8 mouse cellular contexts compared by ENCODE assay signal in genomic region chr4:43561436-43561996, GRCm38 (mm10). TPM values are rescaled to one million over a fixed set of nuclear protein-coding genes. Genes with fewer than 3 reads are reported as not detected.
DNase-seq lines count a peak whose midpoint lies in the region; ATAC-seq and TF ChIP-seq lines count a peak whose summit lies in the region.

No protein-coding gene starts in this region.

- peak overlapping the region; percentile 78 for H3K4me2 ChIP-seq in heart, embryonic 15.5 days
- H3K4me2 ChIP-seq in forebrain, embryonic 15.5 days (replicated peaks) = peak overlapping the region; percentile 73
- peak overlapping the region; percentile 89 for H3K4me2 ChIP-seq in liver, embryonic 16.5 days (ENCODE audit: low read depth, low read length)

- no peaks in the 10 kb centered on the region for H3K9me3 ChIP-seq in heart, embryonic 15.5 days (replicated peaks)
- no peaks in the 10 kb centered on the region for H3K9me3 ChIP-seq in G1E (replicated peaks)
- H3K9me3 ChIP-seq in forebrain, embryonic 15.5 days = no peaks in the 10 kb centered on the region
- no peaks in the 10 kb centered on the region for H3K9me3 ChIP-seq in liver, embryonic 16.5 days (replicated peaks; ENCODE audit: control insufficient read depth, low read length)

- 2% methylated on average over 16 of the region's 16 CpGs for WGBS in heart, embryonic 15.5 days
- WGBS in forebrain, embryonic 15.5 days = 2% methylated on average over 16 of the region's 16 CpGs
- under 1% methylated on average over 16 of the region's 16 CpGs for WGBS in liver, embryonic 16.5 days (ENCODE audit: insufficient replicate concordance)

- intact Hi-C loops in heart, postnatal 14 days (cut with DNase I) = no loop called here

- DNase-seq in heart, postnatal 14 days = no peak
- peak; percentile 43 for DNase-seq in G1E (ENCODE audit: low spot score)
- DNase-seq in urinary bladder, adult 2 months (ENCODE audit: low spot score) = no peak
- DNase-seq in layer of hippocampus, adult 9-11 months = no peak
- DNase-seq in cerebellum, adult 11 months = no peak

- H3K27me3 ChIP-seq in heart, embryonic 15.5 days = no peaks in the 10 kb centered on the region
- H3K27me3 ChIP-seq in G1E (ENCODE audit: insufficient read depth, low read length) = no peaks in the 10 kb centered on the region
- no peaks in the 10 kb centered on the region for H3K27me3 ChIP-seq in forebrain, embryonic 15.5 days
- H3K27me3 ChIP-seq in liver, embryonic 16.5 days (ENCODE audit: control insufficient read depth, insufficient read depth, low read depth, low read length) = no peaks in the 10 kb centered on the region

- ATAC-seq in heart, embryonic 15.5 days (replicated peaks; ENCODE audit: insufficient number of reproducible peaks, insufficient read depth, low FRiP score, low read depth) = no peak
- ATAC-seq in G1E (ENCODE audit: extremely low read depth, insufficient number of reproducible peaks, low FRiP score, poor library complexity, severe bottlenecking) = no peak
- peak; percentile 39; the same call in 1 of the 2 replicates for ATAC-seq in forebrain, embryonic 15.5 days (replicated peaks)
- ATAC-seq in liver, embryonic 16.5 days (ENCODE audit: low read depth) = peak; percentile 62

- H3K4me1 ChIP-seq in heart, embryonic 15.5 days (replicated peaks) = peaks cover 57% of the 10 kb centered on the region
- H3K4me1 ChIP-seq in G1E (ENCODE audit: insufficient read depth, low read depth, low read length) = peaks cover 67% of the 10 kb centered on the region
- H3K4me1 ChIP-seq in forebrain, embryonic 15.5 days = peaks cover 53% of the 10 kb centered on the region
- peaks cover 55% of the 10 kb centered on the region for H3K4me1 ChIP-seq in liver, embryonic 16.5 days (ENCODE audit: control insufficient read depth, low read depth, low read length)

- TF ChIP-seq CTCF in G1E (IDR thresholded peaks at IDR 0.05; ENCODE audit: low read depth, low read length) = no peak

- H3K27ac ChIP-seq in heart, embryonic 15.5 days = peak overlapping the region; percentile 99
- H3K27ac ChIP-seq in forebrain, embryonic 15.5 days (replicated peaks) = peak overlapping the region; percentile 97
- peak overlapping the region; percentile 100 for H3K27ac ChIP-seq in liver, embryonic 16.5 days (ENCODE audit: low read length)

- H3K36me3 ChIP-seq in heart, embryonic 15.5 days = peaks cover 23% of the 10 kb centered on the region
- peaks cover 68% of the 10 kb centered on the region for H3K36me3 ChIP-seq in G1E (replicated peaks)
- peaks cover 20% of the 10 kb centered on the region for H3K36me3 ChIP-seq in forebrain, embryonic 15.5 days
- H3K36me3 ChIP-seq in liver, embryonic 16.5 days (ENCODE audit: control insufficient read depth, insufficient read depth) = peaks cover 24% of the 10 kb centered on the region

- peak overlapping the region; percentile 73 for H3K4me3 ChIP-seq in heart, embryonic 15.5 days
- H3K4me3 ChIP-seq in G1E (ENCODE audit: low read depth, low read length) = peak overlapping the region; percentile 82
- peak overlapping the region; percentile 90 for H3K4me3 ChIP-seq in forebrain, embryonic 15.5 days
- peak overlapping the region; percentile 92 for H3K4me3 ChIP-seq in liver, embryonic 16.5 days (ENCODE audit: low read depth, low read length)

- H3K9ac ChIP-seq in heart, embryonic 15.5 days = peak overlapping the region; percentile 94
- peak overlapping the region; percentile 95 for H3K9ac ChIP-seq in forebrain, embryonic 15.5 days (replicated peaks)
- H3K9ac ChIP-seq in liver, embryonic 16.5 days (ENCODE audit: low read depth, low read length) = peak overlapping the region; percentile 94

RNA-seq across cellular contexts. Expression of gene Creb3, which starts 0.6 kb away (rescaled TPM):
- 53.1 and 61.3 TPM in 2 replicates for polyA plus RNA-seq in heart, embryonic 15.5 days (2015; fragmentation: Nextera tagmentation; extraction: Ambion mirVana)
- total RNA-seq in heart, postnatal 14 days (2021) = 10 to 100 TPM; 47.1 to 49.2 TPM
- total RNA-seq in G1E (2014; fragmentation: Nextera tagmentation) (9.4 and 9.8 TPM in 2 replicates), G1E (2017) (60.0 and 61.0 TPM in 2 replicates)
- polyA plus RNA-seq in G1E (2012) = 1.6 and 1.9 TPM in 2 replicates
- 77.7 and 78.8 TPM in 2 replicates for polyA plus RNA-seq in forebrain, embryonic 15.5 days (2015; fragmentation: Nextera tagmentation; extraction: Ambion mirVana)
- 23.6 and 26.1 TPM in 2 replicates for polyA plus RNA-seq in liver, embryonic 16.5 days (2015; fragmentation: Nextera tagmentation; extraction: Ambion mirVana)
- polyA plus RNA-seq in urinary bladder, adult 2 months (2012; rRNA removed) = 57.7 and 77.0 TPM in 2 replicates

RNA-seq across cellular contexts. Expression of gene Tln1, which starts 1.0 kb away (rescaled TPM):
- 76.3 and 77.6 TPM in 2 replicates for polyA plus RNA-seq in heart, embryonic 15.5 days (2015; fragmentation: Nextera tagmentation; extraction: Ambion mirVana)
- total RNA-seq in heart, postnatal 14 days (2021) = 100 to 1,000 TPM; 111 to 135 TPM
- total RNA-seq in G1E (2014; fragmentation: Nextera tagmentation) = 166 and 262 TPM in 2 replicates
- 127 and 167 TPM in 2 replicates for total RNA-seq in G1E (2017)
- polyA plus RNA-seq in G1E (2012) = 138 and 163 TPM in 2 replicates
- 53.2 and 54.2 TPM in 2 replicates for polyA plus RNA-seq in forebrain, embryonic 15.5 days (2015; fragmentation: Nextera tagmentation; extraction: Ambion mirVana)
- 38.2 and 40.2 TPM in 2 replicates for polyA plus RNA-seq in liver, embryonic 16.5 days (2015; fragmentation: Nextera tagmentation; extraction: Ambion mirVana)
- 124 and 153 TPM in 2 replicates for polyA plus RNA-seq in urinary bladder, adult 2 months (2012; rRNA removed)

RNA-seq across cellular contexts. Expression of gene Rgp1, which starts 17.0 kb away (rescaled TPM):
- polyA plus RNA-seq in heart, embryonic 15.5 days (2015; fragmentation: Nextera tagmentation; extraction: Ambion mirVana) = 14.6 and 22.0 TPM in 2 replicates
- 10 to 100 TPM; 32.3 to 41.6 TPM for total RNA-seq in heart, postnatal 14 days (2021)
- 48.5 and 54.7 TPM in 2 replicates for total RNA-seq in G1E (2014; fragmentation: Nextera tagmentation)
- total RNA-seq in G1E (2017) = 18.6 and 23.2 TPM in 2 replicates
- polyA plus RNA-seq in G1E (2012) = 31.2 and 105 TPM in 2 replicates
- polyA plus RNA-seq in forebrain, embryonic 15.5 days (2015; fragmentation: Nextera tagmentation; extraction: Ambion mirVana) = 21.5 and 28.2 TPM in 2 replicates
- polyA plus RNA-seq in liver, embryonic 16.5 days (2015; fragmentation: Nextera tagmentation; extraction: Ambion mirVana) = 15.6 and 16.7 TPM in 2 replicates
- polyA plus RNA-seq in urinary bladder, adult 2 months (2012; rRNA removed) = 34.9 and 35.1 TPM in 2 replicates

RNA-seq across cellular contexts. Expression of gene Gba2, which starts 17.2 kb away (rescaled TPM):
- polyA plus RNA-seq in heart, embryonic 15.5 days (2015; fragmentation: Nextera tagmentation; extraction: Ambion mirVana) = 17.5 and 22.2 TPM in 2 replicates
- total RNA-seq in heart, postnatal 14 days (2021) = 10 to 100 TPM; 14.3 to 14.6 TPM
- total RNA-seq in G1E (2014; fragmentation: Nextera tagmentation) (21.4 and 23.8 TPM in 2 replicates), G1E (2017) (12.6 and 14.1 TPM in 2 replicates)
- 14.5 and 18.3 TPM in 2 replicates for polyA plus RNA-seq in G1E (2012)
- polyA plus RNA-seq in forebrain, embryonic 15.5 days (2015; fragmentation: Nextera tagmentation; extraction: Ambion mirVana) = 59.1 and 61.0 TPM in 2 replicates
- 17.7 and 18.7 TPM in 2 replicates for polyA plus RNA-seq in liver, embryonic 16.5 days (2015; fragmentation: Nextera tagmentation; extraction: Ambion mirVana)
- polyA plus RNA-seq in urinary bladder, adult 2 months (2012; rRNA removed) = 15.1 and 16.8 TPM in 2 replicates

RNA-seq across cellular contexts. Expression of gene Msmp, which starts 22.8 kb away (rescaled TPM):
- 0.20 and 1.5 TPM in 2 replicates for polyA plus RNA-seq in heart, embryonic 15.5 days (2015; fragmentation: Nextera tagmentation; extraction: Ambion mirVana)
- not detected for total RNA-seq in heart, postnatal 14 days (2021)
- total RNA-seq in G1E (2014; fragmentation: Nextera tagmentation) (not detected in 2 replicates), G1E (2017) (0.17 TPM in 1 of 2 replicates, not detected in the other)
- not detected in 2 replicates for polyA plus RNA-seq in G1E (2012)
- polyA plus RNA-seq in forebrain, embryonic 15.5 days (2015; fragmentation: Nextera tagmentation; extraction: Ambion mirVana) = 0.56 and 0.81 TPM in 2 replicates
- 0.25 TPM in 1 of 2 replicates, not detected in the other for polyA plus RNA-seq in liver, embryonic 16.5 days (2015; fragmentation: Nextera tagmentation; extraction: Ambion mirVana)
- polyA plus RNA-seq in urinary bladder, adult 2 months (2012; rRNA removed) = 0.44 TPM in 1 of 2 replicates, not detected in the other

Comparison
In these comparisons a context has a peak if more than half of its experiments do, and no peak if none do; other contexts are left out.
1. ATAC-seq: peak in forebrain, embryonic 15.5 days (single experiment) and liver, embryonic 16.5 days (single experiment); none in heart, embryonic 15.5 days (single experiment) and G1E (single experiment).
2. Peak in every context shown above with its lines, with median percentiles within 50 percentile points of each other: H3K27ac ChIP-seq, H3K4me2 ChIP-seq, H3K4me3 ChIP-seq and H3K9ac ChIP-seq.